Mouse (Mus musculus): ENCODE measurements around the gene Rtl5. TPM values are rescaled to one million over a fixed set of nuclear protein-coding genes. Genes with fewer than 3 reads are reported as not detected.

The Rtl5 gene
- total and polyA plus RNA-seq, 3 experiments: 1.7 to 2.3 (median 2.1) TPM

DNA sequence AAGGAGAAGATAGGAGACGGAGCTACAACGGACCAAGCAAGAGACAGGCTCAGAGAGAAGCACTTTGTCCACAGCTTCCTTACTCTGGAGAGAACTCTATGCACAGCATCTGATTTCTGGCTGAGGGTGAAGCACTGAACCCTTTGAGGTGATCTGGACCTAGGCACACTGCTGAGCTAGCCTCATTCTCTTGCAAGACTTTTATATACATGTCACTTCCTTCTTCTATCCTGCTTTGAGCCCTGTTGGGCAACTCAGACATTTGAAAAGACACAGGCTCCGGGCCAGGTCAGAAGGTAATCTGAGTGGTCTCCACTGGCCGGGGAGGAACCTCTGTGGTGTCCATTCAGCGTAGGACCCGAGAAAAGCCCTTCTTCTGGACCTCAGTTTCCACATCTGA lies 20.6 kb downstream of the Rtl5 start:
- Histone ChIP-seq H3K9ac (ENCODE audit: low read depth, low read length) (no peak overlapping the region), H3K4me3 (no peak overlapping the region), H3K4me1 (ENCODE audit: control insufficient read depth, insufficient read depth, low read length) (no peaks in the 10 kb centered on the region), H3K36me3 (ENCODE audit: control insufficient read depth, insufficient read depth, low read length) (no peaks in the 10 kb centered on the region), H3K79me2 (replicated peaks; ENCODE audit: control insufficient read depth, insufficient read depth, low read length) (no peaks in the 10 kb centered on the region), H3K27ac (no peak overlapping the region), H3K27me3 (ENCODE audit: control insufficient read depth, insufficient read depth, low read length) (no peaks in the 10 kb centered on the region)
- intact Hi-C loops (cut with DNase I): no loop called here
- WGBS: 67% methylated on average over 6 of the region's 6 CpGs
- DNase-seq: peak in 1 of 2 experiments; percentile 11
- TF ChIP-seq EP300 (IDR thresholded peaks at IDR 0.05; ENCODE audit: insufficient read depth, low read depth, low read length) (no peak), CTCF (IDR thresholded peaks at IDR 0.05) (no peak), POLR2A (IDR thresholded peaks at IDR 0.05; ENCODE audit: insufficient read depth, low read depth, low read length) (no peak)

DNA sequence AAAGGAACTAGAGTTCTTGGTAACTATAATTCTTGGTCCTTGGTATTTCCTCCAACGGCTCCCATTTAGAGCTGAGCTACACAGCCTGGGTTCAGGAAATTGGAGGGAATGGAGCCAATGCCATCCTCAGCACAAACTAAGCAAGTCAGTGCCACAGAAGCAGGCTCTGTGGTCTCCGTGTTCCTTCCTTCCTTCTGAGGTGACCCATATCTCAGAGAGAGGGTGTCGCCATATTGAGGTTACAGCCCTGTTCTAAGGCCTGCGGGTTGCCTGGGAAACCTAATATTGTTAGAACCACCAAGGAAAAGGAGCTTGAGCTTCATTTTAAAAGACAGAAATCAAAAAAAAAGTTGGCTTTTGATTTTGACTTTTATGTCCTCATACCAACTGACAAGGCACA lies 28.7 kb downstream of the Rtl5 start:
- TF ChIP-seq CTCF (IDR thresholded peaks at IDR 0.05): no peak
- no peak for TF ChIP-seq EP300 (IDR thresholded peaks at IDR 0.05; ENCODE audit: insufficient read depth, low read depth, low read length)
- no peak for TF ChIP-seq POLR2A (IDR thresholded peaks at IDR 0.05; ENCODE audit: insufficient read depth, low read depth, low read length)
- Histone ChIP-seq H3K79me2 (replicated peaks; ENCODE audit: control insufficient read depth, insufficient read depth, low read length) (no peaks in the 10 kb centered on the region), H3K4me3 (no peak overlapping the region), H3K27me3 (ENCODE audit: control insufficient read depth, insufficient read depth, low read length) (no peaks in the 10 kb centered on the region), H3K9ac (ENCODE audit: low read depth, low read length) (no peak overlapping the region), H3K36me3 (ENCODE audit: control insufficient read depth, insufficient read depth, low read length) (no peaks in the 10 kb centered on the region), H3K27ac (no peak overlapping the region), H3K4me1 (ENCODE audit: control insufficient read depth, insufficient read depth, low read length) (peaks cover 2% of the 10 kb centered on the region)
- WGBS: 72% methylated on average over 4 of the region's 4 CpGs
- intact Hi-C loops (cut with DNase I): no loop called here
- DNase-seq: no peak

DNA sequence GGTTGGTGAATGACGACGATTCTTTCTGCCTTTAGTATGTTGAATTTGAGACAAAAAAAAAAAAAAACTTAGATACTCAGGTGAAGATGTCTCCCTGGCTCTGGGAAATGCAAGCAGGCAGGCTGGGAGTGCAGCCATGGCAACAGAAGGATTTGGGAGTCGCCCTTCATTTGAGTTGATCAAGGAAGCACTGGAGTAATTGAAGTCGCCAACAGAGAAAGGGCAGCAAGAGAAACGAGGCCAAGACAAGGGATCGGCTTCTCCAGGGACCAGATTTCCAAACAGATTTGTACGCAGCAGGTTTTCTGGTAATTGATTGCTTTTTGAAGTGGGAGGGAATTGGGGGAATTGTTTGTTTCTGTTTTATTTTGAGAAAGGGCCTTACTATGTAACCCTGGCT lies 29.5 kb downstream of the Rtl5 start:
- DNase-seq: peak in 1 of 2 experiments; percentile 5
- intact Hi-C loops (cut with DNase I): no loop called here
- Histone ChIP-seq H3K4me1 (ENCODE audit: control insufficient read depth, insufficient read depth, low read length) (peaks cover 4% of the 10 kb centered on the region), H3K36me3 (ENCODE audit: control insufficient read depth, insufficient read depth, low read length) (no peaks in the 10 kb centered on the region), H3K9ac (ENCODE audit: low read depth, low read length) (no peak overlapping the region), H3K4me3 (no peak overlapping the region), H3K79me2 (replicated peaks; ENCODE audit: control insufficient read depth, insufficient read depth, low read length) (no peaks in the 10 kb centered on the region), H3K27ac (no peak overlapping the region), H3K27me3 (ENCODE audit: control insufficient read depth, insufficient read depth, low read length) (no peaks in the 10 kb centered on the region)
- WGBS: 66% methylated on average over 7 of the region's 7 CpGs
- TF ChIP-seq POLR2A (IDR thresholded peaks at IDR 0.05; ENCODE audit: insufficient read depth, low read depth, low read length) (no peak), CTCF (IDR thresholded peaks at IDR 0.05) (no peak), EP300 (IDR thresholded peaks at IDR 0.05; ENCODE audit: insufficient read depth, low read depth, low read length) (no peak)

DNA sequence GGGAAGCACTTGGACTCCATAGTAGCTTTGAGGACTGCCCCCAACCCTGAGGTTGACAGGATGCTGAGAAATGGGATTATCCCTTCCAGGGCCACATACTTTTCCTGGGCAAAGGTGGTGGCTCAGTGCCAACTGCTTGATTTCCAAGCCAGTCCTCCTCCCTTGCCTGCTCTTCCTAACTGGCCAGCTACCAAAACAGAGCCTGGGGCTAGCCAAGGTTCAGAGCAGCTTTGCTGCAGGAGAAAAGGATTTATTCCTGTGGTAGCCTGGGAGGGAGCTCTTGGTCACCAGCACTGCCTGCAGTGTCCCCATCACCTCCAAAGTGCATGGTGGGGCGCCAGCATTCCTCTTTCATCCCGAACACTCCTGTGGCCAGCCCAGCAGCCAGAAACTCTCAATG lies 33.6 kb downstream of the Rtl5 start:
- Histone ChIP-seq H3K79me2 (replicated peaks; ENCODE audit: control insufficient read depth, insufficient read depth, low read length) (no peaks in the 10 kb centered on the region), H3K27me3 (ENCODE audit: control insufficient read depth, insufficient read depth, low read length) (no peaks in the 10 kb centered on the region), H3K4me1 (ENCODE audit: control insufficient read depth, insufficient read depth, low read length) (peaks cover 5% of the 10 kb centered on the region), H3K4me3 (no peak overlapping the region), H3K36me3 (ENCODE audit: control insufficient read depth, insufficient read depth, low read length) (no peaks in the 10 kb centered on the region), H3K9ac (ENCODE audit: low read depth, low read length) (no peak overlapping the region), H3K27ac (peak overlapping the region; percentile 20; the same call in 1 of the 2 replicates)
- intact Hi-C loops (cut with DNase I): no loop called here
- TF ChIP-seq POLR2A (IDR thresholded peaks at IDR 0.05; ENCODE audit: insufficient read depth, low read depth, low read length) (no peak), EP300 (IDR thresholded peaks at IDR 0.05; ENCODE audit: insufficient read depth, low read depth, low read length) (no peak), CTCF (IDR thresholded peaks at IDR 0.05) (peak; percentile 30; the same call in 1 of the 2 replicates)
- peak in 1 of 2 experiments; percentile 61 for DNase-seq
- 35% methylated on average over 2 of the region's 2 CpGs for WGBS

DNA sequence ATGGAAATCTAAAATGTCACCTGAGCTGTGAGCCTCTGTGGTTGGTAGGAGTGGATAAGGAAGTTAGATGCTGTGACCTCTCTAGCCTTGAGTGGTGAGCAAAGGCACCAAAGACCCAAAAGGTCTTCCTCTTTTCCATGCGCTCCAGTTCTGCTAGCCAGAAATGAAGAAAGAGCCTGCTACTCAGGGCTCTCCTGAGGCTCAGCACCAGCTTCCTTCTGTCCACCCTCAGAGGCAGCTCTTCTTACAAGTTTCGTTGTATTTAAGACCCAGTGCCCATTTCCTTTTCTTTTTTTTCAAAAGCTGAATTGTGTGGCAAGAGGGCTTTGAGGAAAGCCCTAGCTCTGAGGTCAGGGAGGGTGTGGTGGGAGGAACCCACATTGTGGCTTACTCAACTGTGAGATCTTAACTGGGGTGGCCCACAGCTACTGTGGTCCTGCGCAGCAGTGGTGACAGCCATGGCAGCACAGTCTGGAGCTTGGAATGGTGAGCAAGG lies 34.2 kb downstream of the Rtl5 start:
- no peaks in the 10 kb centered on the region for H3K79me2 ChIP-seq (replicated peaks; ENCODE audit: control insufficient read depth, insufficient read depth, low read length)
- TF ChIP-seq EP300 (IDR thresholded peaks at IDR 0.05; ENCODE audit: insufficient read depth, low read depth, low read length): no peak
- no peak for TF ChIP-seq CTCF (IDR thresholded peaks at IDR 0.05)
- no peak for TF ChIP-seq POLR2A (IDR thresholded peaks at IDR 0.05; ENCODE audit: insufficient read depth, low read depth, low read length)
- 60% methylated on average over 3 of the region's 3 CpGs for WGBS
- H3K27ac ChIP-seq: peak overlapping the region; percentile 20; the same call in 1 of the 2 replicates
- intact Hi-C loops (cut with DNase I): no loop called here
- H3K4me1 ChIP-seq (ENCODE audit: control insufficient read depth, insufficient read depth, low read length): peaks cover 6% of the 10 kb centered on the region
- H3K36me3 ChIP-seq (ENCODE audit: control insufficient read depth, insufficient read depth, low read length): no peaks in the 10 kb centered on the region
- H3K27me3 ChIP-seq (ENCODE audit: control insufficient read depth, insufficient read depth, low read length): no peaks in the 10 kb centered on the region
- no peak overlapping the region for H3K4me3 ChIP-seq
- H3K9ac ChIP-seq (ENCODE audit: low read depth, low read length): no peak overlapping the region
- DNase-seq: peak; percentile 34 to 35

DNA sequence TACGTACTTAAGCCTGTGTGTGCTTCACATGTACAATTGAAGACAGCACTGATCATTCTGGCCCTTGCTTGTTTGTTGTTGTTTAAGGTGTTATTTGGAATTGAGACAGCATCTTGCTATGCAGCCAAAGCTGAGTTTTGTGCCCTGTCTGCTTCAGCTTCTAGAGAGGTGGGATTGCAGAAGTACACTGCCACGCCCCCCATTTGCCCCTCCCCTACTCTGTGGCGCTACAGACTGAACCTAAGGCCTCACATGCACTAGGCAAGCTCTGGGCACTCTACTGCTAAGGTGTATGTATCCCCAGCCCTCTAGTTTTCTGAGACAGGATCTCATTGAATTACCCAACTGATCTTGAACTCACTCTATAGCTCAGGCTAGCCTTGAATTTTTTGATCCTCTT lies 35.4 kb downstream of the Rtl5 start:
- H3K4me1 ChIP-seq (ENCODE audit: control insufficient read depth, insufficient read depth, low read length): peaks cover 6% of the 10 kb centered on the region
- H3K27ac ChIP-seq: no peak overlapping the region
- DNase-seq: no peak
- intact Hi-C loops (cut with DNase I): no loop called here
- H3K27me3 ChIP-seq (ENCODE audit: control insufficient read depth, insufficient read depth, low read length): no peaks in the 10 kb centered on the region
- TF ChIP-seq CTCF (IDR thresholded peaks at IDR 0.05) (no peak), POLR2A (IDR thresholded peaks at IDR 0.05; ENCODE audit: insufficient read depth, low read depth, low read length) (no peak), EP300 (IDR thresholded peaks at IDR 0.05; ENCODE audit: insufficient read depth, low read depth, low read length) (no peak)
- WGBS: 49% methylated on average over 3 of the region's 3 CpGs
- H3K4me3 ChIP-seq: no peak overlapping the region
- no peaks in the 10 kb centered on the region for H3K79me2 ChIP-seq (replicated peaks; ENCODE audit: control insufficient read depth, insufficient read depth, low read length)
- H3K36me3 ChIP-seq (ENCODE audit: control insufficient read depth, insufficient read depth, low read length): no peaks in the 10 kb centered on the region
- no peak overlapping the region for H3K9ac ChIP-seq (ENCODE audit: low read depth, low read length)
